Mouse (Mus musculus) forebrain, embryonic 12.5 days (tissue): ENCODE data around the gene D16Ertd472e. TPM values are rescaled to one million over a fixed set of nuclear protein-coding genes. Genes with fewer than 3 reads are reported as not detected.
A peak's percentile ranks its signal among the peaks of the same experiment; 100 is the strongest.

Experiments used
- ATAC-seq: fragments of 200-750 bp; cut with Nextera tagmentation; 2 replicates; pipeline ENCODE4 v1.8.0; 2017; ENCODE audit warnings: moderate TSS enrichment; ENCODE audit not compliant: low FRiP score
- H3K27ac ChIP-seq: fragments of 300-500 bp; sonication (generic); 2 replicates; pipeline ENCODE4 v1.5.1; 2016; ENCODE audit warnings: mild to moderate bottlenecking
- H3K27me3 ChIP-seq: fragments of 300-500 bp; sonication (generic); 2 replicates; pipeline ENCODE4 v1.6.1; 2016; ENCODE audit warnings: mild to moderate bottlenecking
- H3K36me3 ChIP-seq: fragments of 300-500 bp; sonication (generic); replicated peaks from 2 replicates; pipeline ENCODE4 v1.6.1; 2016; ENCODE audit warnings: mild to moderate bottlenecking
- H3K4me1 ChIP-seq: fragments of 300-500 bp; sonication (generic); 2 replicates; pipeline ENCODE4 v1.6.1; 2016
- H3K4me2 ChIP-seq: fragments of 300-500 bp; sonication (generic); 2 replicates; pipeline ENCODE4 v1.6.1; 2016; ENCODE audit warnings: mild to moderate bottlenecking, moderate library complexity
- H3K4me3 ChIP-seq: fragments of 300-500 bp; sonication (generic); replicated peaks from 2 replicates; pipeline ENCODE4 v1.5.1; 2016; ENCODE audit warnings: mild to moderate bottlenecking
- H3K9ac ChIP-seq: fragments of 300-500 bp; sonication (generic); 2 replicates; pipeline ENCODE4 v1.6.1; 2016; ENCODE audit warnings: mild to moderate bottlenecking
- H3K9me3 ChIP-seq: fragments of 300-500 bp; sonication (generic); 2 replicates; pipeline ENCODE4 v1.6.1; 2016
- WGBS: fragments of 180-500 bp; shearing (Covaris S2); methylation state at CpG from one replicate; pipeline ENCODE4 v1.1.7; 2016; 5-methylcytosine and 5-hydroxymethylcytosine counted together
- polyA plus RNA-seq: library from polyadenylated mRNA; unstranded; fragments of >200 nt; fragmentation: Nextera tagmentation; extraction: Ambion mirVana; gene quantifications from 2 replicates; pipeline ENCODE4 v1.2.1, GENCODE M21; 2016

D16Ertd472e gene
- 16.4 and 17.7 TPM in 2 replicates for polyA plus RNA-seq

GRCm38 (mm10) chr16:78576478-78577084, at the start of gene D16Ertd472e:
D16Ertd472e (minus strand) TSS chr16:78576708.
- H3K9ac ChIP-seq, result peak within 1 kb of the TSS; percentile 69
- peak within 1 kb of the TSS; percentile 64 for H3K4me2 ChIP-seq
- peak; percentile 97 for ATAC-seq
- H3K9me3 ChIP-seq, result no peaks in the 10 kb centered on the region
- peak within 1 kb of the TSS; percentile 76 for H3K4me3 ChIP-seq
- H3K27ac ChIP-seq, result peak within 1 kb of the TSS; percentile 86
- WGBS, result 1% methylated on average over 52 of the region's 70 CpGs
- H3K27me3 ChIP-seq, result no peaks in the 10 kb centered on the region
- H3K4me1 ChIP-seq, result peaks cover 30% of the 10 kb centered on the region
- peaks cover 6% of the 10 kb centered on the region; the same call in 1 of the 2 replicates for H3K36me3 ChIP-seq

- no peaks in the 10 kb centered on the region for H3K27me3 ChIP-seq
- H3K9me3 ChIP-seq, result no peaks in the 10 kb centered on the region
- no peak overlapping the region for H3K9ac ChIP-seq
- ATAC-seq, result no peak
- no peak overlapping the region for H3K27ac ChIP-seq
- no peaks in the 10 kb centered on the region for H3K36me3 ChIP-seq
- no peak overlapping the region for H3K4me2 ChIP-seq
- no peaks in the 10 kb centered on the region for H3K4me1 ChIP-seq
- WGBS, result 80% methylated on average over 5 of the region's 5 CpGs
- H3K4me3 ChIP-seq, result no peak overlapping the region
These were observed 46.2 kb upstream of the D16Ertd472e start for GRCm38 (mm10) chr16:78622755-78623154.

GRCm38 (mm10) chr16:78619386-78619785, 42.9 kb upstream of the D16Ertd472e start:
- H3K27me3 ChIP-seq, result no peaks in the 10 kb centered on the region
- H3K4me2 ChIP-seq, result no peak overlapping the region
- ATAC-seq, result no peak
- 92% methylated on average over 5 of the region's 5 CpGs for WGBS
- H3K9me3 ChIP-seq, result no peaks in the 10 kb centered on the region
- H3K4me3 ChIP-seq, result no peak overlapping the region
- no peaks in the 10 kb centered on the region for H3K4me1 ChIP-seq
- no peak overlapping the region for H3K27ac ChIP-seq
- no peak overlapping the region for H3K9ac ChIP-seq
- no peaks in the 10 kb centered on the region for H3K36me3 ChIP-seq

- H3K9ac ChIP-seq, result no peak overlapping the region
- no peak for ATAC-seq
These were observed 41.4 kb upstream of the D16Ertd472e start for GRCm38 (mm10) chr16:78617757-78618532.

GRCm38 (mm10) chr16:78606202-78606601, 29.7 kb upstream of the D16Ertd472e start:
- no peak overlapping the region for H3K4me3 ChIP-seq
- ATAC-seq, result peak; percentile 61; the same call in 1 of the 2 replicates
- no peaks in the 10 kb centered on the region for H3K27me3 ChIP-seq
- 54% methylated on average over 4 of the region's 4 CpGs for WGBS
- H3K36me3 ChIP-seq, result no peaks in the 10 kb centered on the region
- no peak overlapping the region for H3K9ac ChIP-seq
- H3K27ac ChIP-seq, result 0 out of 2 replicates have a peak overlapping the region, but pooled peaks have one; percentile 15
- H3K4me1 ChIP-seq, result no peaks in the 10 kb centered on the region
- H3K4me2 ChIP-seq, result no peak overlapping the region
- peaks cover 10% of the 10 kb centered on the region for H3K9me3 ChIP-seq

More at GRCm38 (mm10) chr16:78617757-78618532, 41.4 kb upstream of the D16Ertd472e start:
- no peaks in the 10 kb centered on the region for H3K27me3 ChIP-seq
- H3K27ac ChIP-seq, result no peak overlapping the region
- no peak overlapping the region for H3K4me2 ChIP-seq
- no peak overlapping the region for H3K4me3 ChIP-seq
- WGBS, result 96% methylated on average over 11 of the region's 11 CpGs
- no peaks in the 10 kb centered on the region for H3K9me3 ChIP-seq
- H3K4me1 ChIP-seq, result no peaks in the 10 kb centered on the region
- H3K36me3 ChIP-seq, result no peaks in the 10 kb centered on the region

DNA sequence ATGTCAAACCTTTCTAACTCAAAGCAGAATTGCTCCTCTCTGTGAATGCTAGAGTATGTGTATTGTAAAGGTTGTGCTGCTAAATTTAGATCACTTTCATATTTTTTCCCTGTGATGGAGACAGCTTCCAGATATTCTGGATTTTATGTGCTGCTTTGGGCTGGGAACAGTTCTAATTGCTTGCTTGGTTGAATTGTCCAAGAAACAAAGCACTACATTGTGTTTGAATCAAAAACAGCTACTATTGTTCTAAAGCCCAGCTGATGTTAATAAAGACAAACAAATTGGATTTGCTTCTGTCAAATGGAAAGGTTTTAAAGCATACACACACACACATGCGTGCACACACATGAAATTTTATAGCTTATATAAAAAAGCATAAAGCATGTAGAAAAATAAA, 22.4 kb upstream of the D16Ertd472e start:
- Histone ChIP-seq H3K27me3 (no peaks in the 10 kb centered on the region), H3K4me2 (no peak overlapping the region), H3K9ac (no peak overlapping the region), H3K9me3 (peaks cover 10% of the 10 kb centered on the region), H3K27ac (no peak overlapping the region), H3K4me3 (no peak overlapping the region), H3K36me3 (no peaks in the 10 kb centered on the region), H3K4me1 (no peaks in the 10 kb centered on the region)
- WGBS, result 78% methylated on average over 1 of the region's 1 CpGs
- ATAC-seq, result no peak

DNA sequence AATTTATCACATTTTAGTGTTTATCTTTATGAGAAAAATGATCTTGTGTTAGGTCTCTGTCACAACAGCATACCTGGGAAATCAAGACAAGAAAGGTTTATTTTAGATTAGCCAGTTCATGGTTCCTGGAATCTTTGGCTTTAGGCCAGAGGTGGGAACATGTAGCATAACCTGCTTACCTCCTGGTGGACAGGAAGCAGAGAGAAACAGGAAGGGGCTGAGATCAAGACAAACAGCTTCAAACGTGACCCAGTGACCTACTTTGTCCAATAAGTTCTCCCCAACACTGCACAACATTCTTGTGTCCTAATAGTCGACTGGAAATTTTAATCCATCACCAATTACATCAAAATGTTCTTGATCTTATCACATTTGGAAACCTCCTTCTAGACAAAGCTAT, 19.9 kb upstream of the D16Ertd472e start:
- no peak for ATAC-seq
- WGBS, result 76% methylated on average over 2 of the region's 2 CpGs
- H3K27ac ChIP-seq, result no peak overlapping the region
- H3K4me1 ChIP-seq, result no peaks in the 10 kb centered on the region
- no peak overlapping the region for H3K9ac ChIP-seq
- H3K36me3 ChIP-seq, result no peaks in the 10 kb centered on the region
- no peak overlapping the region for H3K4me3 ChIP-seq
- no peaks in the 10 kb centered on the region for H3K9me3 ChIP-seq
- no peak overlapping the region for H3K4me2 ChIP-seq
- H3K27me3 ChIP-seq, result no peaks in the 10 kb centered on the region

GRCm38 (mm10) chr16:78595821-78596220, 19.3 kb upstream of the D16Ertd472e start:
- Histone ChIP-seq H3K27ac (no peak overlapping the region), H3K9me3 (no peaks in the 10 kb centered on the region), H3K4me2 (no peak overlapping the region), H3K4me1 (no peaks in the 10 kb centered on the region), H3K36me3 (no peaks in the 10 kb centered on the region), H3K4me3 (no peak overlapping the region), H3K27me3 (no peaks in the 10 kb centered on the region), H3K9ac (no peak overlapping the region)
- 93% methylated on average over 7 of the region's 7 CpGs for WGBS
- ATAC-seq, result no peak

DNA sequence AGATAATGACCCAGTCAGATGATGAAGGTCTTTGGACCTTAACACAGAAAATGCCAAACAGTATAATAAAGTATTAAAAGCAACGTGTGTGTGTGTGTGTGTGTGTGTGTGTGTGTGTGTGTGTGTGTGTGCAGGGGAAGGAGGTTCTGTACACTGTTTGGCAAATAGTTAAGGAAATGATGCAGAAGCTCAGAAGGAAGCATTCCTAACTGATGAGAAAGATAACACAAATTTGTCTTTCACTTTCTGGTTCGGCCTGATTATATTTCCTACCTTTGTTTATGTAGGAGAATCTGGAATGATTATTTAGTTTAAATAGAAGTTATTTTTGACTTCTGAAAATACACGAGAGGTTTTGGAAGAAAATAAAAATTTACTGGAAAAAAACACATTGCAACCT, 17.6 kb upstream of the D16Ertd472e start:
- Histone ChIP-seq H3K4me2 (no peak overlapping the region), H3K36me3 (no peaks in the 10 kb centered on the region), H3K9ac (no peak overlapping the region), H3K4me1 (no peaks in the 10 kb centered on the region), H3K27ac (no peak overlapping the region), H3K9me3 (no peaks in the 10 kb centered on the region), H3K4me3 (no peak overlapping the region), H3K27me3 (no peaks in the 10 kb centered on the region)
- 88% methylated on average over 3 of the region's 3 CpGs for WGBS
- ATAC-seq, result no peak

GRCm38 (mm10) chr16:78591130-78591529, 14.6 kb upstream of the D16Ertd472e start:
- H3K36me3 ChIP-seq, result no peaks in the 10 kb centered on the region
- ATAC-seq, result no peak
- H3K4me1 ChIP-seq, result no peaks in the 10 kb centered on the region
- H3K27ac ChIP-seq, result no peak overlapping the region
- H3K4me3 ChIP-seq, result no peak overlapping the region
- WGBS, result 86% methylated on average over 6 of the region's 6 CpGs
- no peak overlapping the region for H3K4me2 ChIP-seq
- H3K9me3 ChIP-seq, result no peaks in the 10 kb centered on the region
- no peak overlapping the region for H3K9ac ChIP-seq
- H3K27me3 ChIP-seq, result no peaks in the 10 kb centered on the region

DNA sequence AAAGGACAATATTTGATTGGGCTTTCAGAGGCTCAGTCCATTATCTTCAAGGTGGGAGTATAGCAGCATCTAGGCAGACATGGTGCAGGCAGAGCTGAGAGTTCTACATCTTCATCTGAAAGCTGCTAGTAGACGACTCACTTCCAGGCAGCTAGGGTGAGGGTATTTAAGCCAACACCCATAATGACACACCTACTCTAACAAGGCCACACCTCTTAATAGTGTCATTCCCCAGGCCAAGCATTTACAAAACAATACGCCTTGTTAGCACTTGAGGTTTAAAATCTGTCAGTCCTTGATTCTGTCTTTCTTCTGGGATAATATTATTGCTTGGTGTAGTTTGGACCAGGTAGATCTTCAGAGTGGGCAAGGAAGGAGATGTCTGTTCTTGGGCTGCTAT, 12.3 kb upstream of the D16Ertd472e start:
- Histone ChIP-seq H3K36me3 (no peaks in the 10 kb centered on the region), H3K4me2 (no peak overlapping the region), H3K27me3 (no peaks in the 10 kb centered on the region), H3K27ac (no peak overlapping the region), H3K4me1 (no peaks in the 10 kb centered on the region), H3K4me3 (no peak overlapping the region), H3K9me3 (no peaks in the 10 kb centered on the region), H3K9ac (no peak overlapping the region)
- no peak for ATAC-seq
- 79% methylated on average over 2 of the region's 2 CpGs for WGBS

DNA sequence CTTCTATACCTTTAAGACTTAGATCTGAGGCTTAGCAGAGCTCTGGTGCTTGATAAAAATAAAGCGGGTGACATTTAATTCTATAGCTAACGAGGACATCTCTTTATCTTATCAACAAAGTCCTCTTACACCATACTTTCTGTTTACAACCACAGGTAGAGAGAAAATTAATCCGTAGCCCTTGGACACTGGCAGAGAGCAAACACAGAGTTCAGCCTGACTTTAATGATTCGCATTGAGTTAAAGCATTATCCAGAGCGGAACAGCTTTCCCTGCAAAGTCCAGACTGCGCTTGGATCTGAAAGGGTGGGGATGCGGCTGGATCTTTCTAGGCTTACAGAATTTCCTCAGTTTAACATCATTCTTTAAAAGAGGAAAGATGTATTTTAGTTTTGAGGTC, 10.1 kb upstream of the D16Ertd472e start:
- H3K27me3 ChIP-seq, result no peaks in the 10 kb centered on the region
- no peak overlapping the region for H3K27ac ChIP-seq
- no peaks in the 10 kb centered on the region for H3K4me1 ChIP-seq
- 77% methylated on average over 7 of the region's 7 CpGs for WGBS
- no peak overlapping the region for H3K4me2 ChIP-seq
- no peaks in the 10 kb centered on the region for H3K36me3 ChIP-seq
- H3K9ac ChIP-seq, result no peak overlapping the region
- H3K9me3 ChIP-seq, result no peaks in the 10 kb centered on the region
- ATAC-seq, result no peak
- H3K4me3 ChIP-seq, result no peak overlapping the region
